Mouse (Mus musculus): ENCODE measurements around the gene Usp16.
A peak's percentile ranks its signal among the peaks of the same experiment; 100 is the strongest.
"Not testable (repeated sequence)": the region's sequence is repeated elsewhere in the genome, so short reads cannot be mapped to it uniquely, and the experiment has no call there.

DNA sequence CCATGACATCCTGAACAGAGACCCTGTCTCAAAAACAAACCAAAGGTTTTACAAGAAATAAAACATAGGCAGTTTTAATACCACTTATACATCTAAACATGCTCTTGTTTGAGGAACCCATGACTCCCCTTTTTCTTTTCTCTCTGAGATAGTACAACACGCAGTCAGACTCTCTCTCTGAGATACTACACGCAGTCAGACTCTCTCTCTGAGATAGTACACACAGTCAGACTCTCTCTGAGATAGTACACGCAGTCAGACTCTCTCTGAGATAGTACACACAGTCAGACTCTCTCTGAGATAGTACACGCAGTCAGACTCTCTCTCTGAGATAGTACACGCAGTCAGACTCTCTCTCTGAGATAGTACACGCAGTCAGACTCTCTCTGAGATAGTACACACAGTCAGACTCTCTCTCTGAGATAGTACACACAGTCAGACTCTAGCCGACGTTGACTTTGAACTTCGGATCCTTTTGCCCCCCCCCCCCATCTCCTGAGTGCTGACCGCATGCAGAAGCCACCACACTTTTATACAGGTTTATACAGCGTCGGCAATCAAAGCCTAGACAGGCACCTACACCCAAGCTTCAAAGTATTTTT is 37.8 kb downstream of the Usp16 start:
- TF ChIP-seq NELFE (IDR thresholded peaks at IDR 0.05; ENCODE audit: low read depth, low read length); EP300 (IDR thresholded peaks at IDR 0.05; ENCODE audit: low read depth in 1 of 2, low read length in 2 of 2); POLR2AphosphoS5 (IDR thresholded peaks at IDR 0.05; ENCODE audit: borderline replicate concordance, low read depth, low read length); CTCF (IDR thresholded peaks at IDR 0.05 in 2 of 3, conservative IDR thresholded peaks at IDR 0.05 in 1 of 3; ENCODE audit: control insufficient read depth in 1 of 3, insufficient read depth in 1 of 3, low read depth in 2 of 3, low read length in 3 of 3, poor library complexity in 1 of 3, severe bottlenecking in 1 of 3); GABPA (IDR thresholded peaks at IDR 0.05; ENCODE audit: low read depth, low read length); MAFK (IDR thresholded peaks at IDR 0.05; ENCODE audit: borderline replicate concordance, low read depth, low read length); UBTF (IDR thresholded peaks at IDR 0.05; ENCODE audit: borderline replicate concordance, insufficient read depth, low read depth, low read length); NRF1 (IDR thresholded peaks at IDR 0.05; ENCODE audit: insufficient read depth, low read depth, low read length, poor library complexity, severe bottlenecking); TCF12 (IDR thresholded peaks at IDR 0.05; ENCODE audit: low read depth, low read length); GATA1 (IDR thresholded peaks at IDR 0.05; ENCODE audit: low read depth, low read length); E2F4 (IDR thresholded peaks at IDR 0.05; ENCODE audit: borderline replicate concordance, low read depth, low read length); MAZ (IDR thresholded peaks at IDR 0.05; ENCODE audit: low read depth, low read length); HCFC1 (IDR thresholded peaks at IDR 0.05; ENCODE audit: low read depth, low read length): not testable (repeated sequence)
- 0 out of 4 replicates have a peak, but pooled peaks of 1 of the 2 experiments have one; percentile 3 for TF ChIP-seq POLR2A (IDR thresholded peaks at IDR 0.05; ENCODE audit: control insufficient read depth in 1 of 2, insufficient read depth in 1 of 2, low read depth in 1 of 2, low read length in 2 of 2, poor library complexity in 1 of 2)

Measured in MEL (cell line).